Comparison of ENCODE assay signal across 17 mouse cellular contexts in genomic region chr11:100006624-100007023, GRCm38 (mm10). TPM values are rescaled to one million over a fixed set of nuclear protein-coding genes. Genes with fewer than 3 reads are reported as not detected.
A peak's percentile ranks its signal among the peaks of the same experiment; 100 is the strongest.
DNase-seq lines count a peak whose midpoint lies in the region; ATAC-seq and TF ChIP-seq lines count a peak whose summit lies in the region.
"Had no signal": no experiment of that assay in that cellular context is flagged by ENCODE, and none has a peak within 500 bp of the region (broad histone marks: within the 10 kb centered on the region; RNA-seq: fewer than 3 reads in every experiment).

No protein-coding gene starts in this region.

- no peaks in the 10 kb centered on the region for H3K9me3 ChIP-seq in forebrain, postnatal 0 days (ENCODE audit: low read length)
- no peaks in the 10 kb centered on the region; the same call in 1 of the 2 replicates for H3K9me3 ChIP-seq in forebrain, embryonic 11.5 days (ENCODE audit: control insufficient read depth, low read length)
- no peaks in the 10 kb centered on the region for H3K9me3 ChIP-seq in liver, embryonic 14.5 days (ENCODE audit: control insufficient read depth, low read length)
- H3K9me3 ChIP-seq in liver, embryonic 12.5 days (replicated peaks): no peaks in the 10 kb centered on the region
- H3K9me3 ChIP-seq in ES-Bruce4 (replicated peaks; ENCODE audit: control insufficient read depth, insufficient read depth, low read length, poor library complexity, severe bottlenecking): no peaks in the 10 kb centered on the region
- H3K9me3 ChIP-seq: liver, embryonic 13.5 days; midbrain, embryonic 10.5 days had no signal

- no peak overlapping the region for H3K9ac ChIP-seq in forebrain, postnatal 0 days
- H3K9ac ChIP-seq in forebrain, embryonic 11.5 days (ENCODE audit: low read length): no peak overlapping the region
- no peak overlapping the region for H3K9ac ChIP-seq in liver, embryonic 14.5 days (replicated peaks)
- no peak overlapping the region for H3K9ac ChIP-seq in liver, embryonic 12.5 days
- H3K9ac ChIP-seq in ES-Bruce4 (ENCODE audit: low read depth, poor library complexity, severe bottlenecking): no peak overlapping the region
- H3K9ac ChIP-seq: liver, embryonic 13.5 days had no signal

- no peak for DNase-seq in forebrain, postnatal 0 days
- no peak for DNase-seq in forebrain, embryonic 11.5 days (ENCODE audit: low spot score)
- DNase-seq in liver, embryonic 14.5 days (ENCODE audit: low read depth in 3 of 3, low spot score in 3 of 3): no peak
- peak; percentile 8 for DNase-seq in naive thymus-derived CD4-positive, alpha-beta T cell, adult 2 months (ENCODE audit: low read depth)
- no peak for DNase-seq in gastrocnemius, postnatal 4 days (ENCODE audit: low spot score in 2 of 2)
- DNase-seq: adrenal gland, postnatal 25 days; kidney, adult 18-20 months; liver, embryonic 13.5 days; thymus, postnatal 36 days had no signal

- no peak for TF ChIP-seq EP300 in liver, embryonic 14.5 days (IDR thresholded peaks at IDR 0.05; ENCODE audit: low read depth)
- TF ChIP-seq EP300 in ES-Bruce4 (IDR thresholded peaks at IDR 0.05; ENCODE audit: insufficient read depth, low read depth, low read length): no peak

- no peak for ATAC-seq in forebrain, postnatal 0 days
- ATAC-seq in forebrain, embryonic 11.5 days (replicated peaks; ENCODE audit: low FRiP score): no peak
- ATAC-seq in liver, embryonic 14.5 days (ENCODE audit: insufficient read depth): no peak
- no peak for ATAC-seq in liver, embryonic 12.5 days
- ATAC-seq in monocyte, adult 5-6 weeks (replicated peaks; ENCODE audit: insufficient number of reproducible peaks, low FRiP score, low TSS enrichment, poor library complexity, severe bottlenecking): no peak

- H3K4me3 ChIP-seq in forebrain, postnatal 0 days (ENCODE audit: low read depth, low read length): no peak overlapping the region
- H3K4me3 ChIP-seq in forebrain, embryonic 11.5 days (ENCODE audit: low read depth, low read length): no peak overlapping the region
- no peak overlapping the region for H3K4me3 ChIP-seq in liver, embryonic 14.5 days (ENCODE audit: insufficient read depth in 1 of 2, low read depth in 2 of 2, low read length in 2 of 2)
- no peak overlapping the region for H3K4me3 ChIP-seq in liver, embryonic 12.5 days
- H3K4me3 ChIP-seq in ES-Bruce4 (ENCODE audit: low read depth, low read length): no peak overlapping the region
- H3K4me3 ChIP-seq: liver, embryonic 13.5 days; midbrain, embryonic 10.5 days had no signal

- H3K4me2 ChIP-seq in forebrain, postnatal 0 days (ENCODE audit: low read depth): no peak overlapping the region
- H3K4me2 ChIP-seq in forebrain, embryonic 11.5 days (ENCODE audit: low read depth, low read length, severe bottlenecking): no peak overlapping the region
- no peak overlapping the region for H3K4me2 ChIP-seq in liver, embryonic 14.5 days (ENCODE audit: low read depth)
- no peak overlapping the region for H3K4me2 ChIP-seq in liver, embryonic 12.5 days
- H3K4me2 ChIP-seq: liver, embryonic 13.5 days had no signal

- peak; percentile 36 for TF ChIP-seq CTCF in forebrain, postnatal 0 days (IDR thresholded peaks at IDR 0.05; ENCODE audit: low read depth)
- TF ChIP-seq CTCF in liver, embryonic 14.5 days (IDR thresholded peaks at IDR 0.05; ENCODE audit: low read depth): peak; percentile 61
- peak; percentile 15 for TF ChIP-seq CTCF in ES-Bruce4 (IDR thresholded peaks at IDR 0.05; ENCODE audit: low read depth, low read length)

- H3K27ac ChIP-seq in forebrain, postnatal 0 days (ENCODE audit: low read depth, low read length): no peak overlapping the region
- H3K27ac ChIP-seq in forebrain, embryonic 11.5 days (ENCODE audit: low read depth, low read length): no peak overlapping the region
- H3K27ac ChIP-seq in liver, embryonic 14.5 days: no peak overlapping the region
- H3K27ac ChIP-seq in liver, embryonic 12.5 days: no peak overlapping the region
- H3K27ac ChIP-seq in ES-Bruce4 (ENCODE audit: insufficient read depth, low read length): no peak overlapping the region
- H3K27ac ChIP-seq: liver, embryonic 13.5 days; midbrain, embryonic 10.5 days had no signal

- H3K36me3 ChIP-seq in forebrain, postnatal 0 days (ENCODE audit: insufficient read depth): no peaks in the 10 kb centered on the region
- no peaks in the 10 kb centered on the region for H3K36me3 ChIP-seq in forebrain, embryonic 11.5 days (ENCODE audit: control insufficient read depth, insufficient read depth, low read length)
- no peaks in the 10 kb centered on the region for H3K36me3 ChIP-seq in liver, embryonic 14.5 days (replicated peaks; ENCODE audit: control insufficient read depth, insufficient read depth, low read depth)
- H3K36me3 ChIP-seq in liver, embryonic 12.5 days: no peaks in the 10 kb centered on the region
- no peaks in the 10 kb centered on the region for H3K36me3 ChIP-seq in ES-Bruce4 (ENCODE audit: control insufficient read depth, insufficient read depth, low read length, poor library complexity, severe bottlenecking)
- H3K36me3 ChIP-seq: liver, embryonic 13.5 days; midbrain, embryonic 10.5 days had no signal

- H3K27me3 ChIP-seq in forebrain, postnatal 0 days (ENCODE audit: insufficient read depth, low read length): no peaks in the 10 kb centered on the region
- H3K27me3 ChIP-seq in forebrain, embryonic 11.5 days (ENCODE audit: control insufficient read depth, insufficient read depth, low read length): no peaks in the 10 kb centered on the region
- H3K27me3 ChIP-seq in liver, embryonic 14.5 days (ENCODE audit: control insufficient read depth, insufficient read depth, low read length): no peaks in the 10 kb centered on the region
- no peaks in the 10 kb centered on the region for H3K27me3 ChIP-seq in liver, embryonic 12.5 days (replicated peaks)
- H3K27me3 ChIP-seq in ES-Bruce4 (ENCODE audit: control insufficient read depth, insufficient read depth, low read length, poor library complexity, severe bottlenecking): no peaks in the 10 kb centered on the region
- H3K27me3 ChIP-seq: liver, embryonic 13.5 days had no signal

- 60% methylated on average over 3 of the region's 3 CpGs for WGBS in forebrain, postnatal 0 days
- 49% methylated on average over 3 of the region's 3 CpGs for WGBS in forebrain, embryonic 11.5 days
- WGBS in liver, embryonic 14.5 days (ENCODE audit: insufficient replicate concordance): 39% methylated on average over 3 of the region's 3 CpGs
- WGBS in liver, embryonic 12.5 days (ENCODE audit: insufficient replicate concordance): 48% methylated on average over 3 of the region's 3 CpGs

- TF ChIP-seq POLR2A in ES-Bruce4 (IDR thresholded peaks at IDR 0.05; ENCODE audit: insufficient read depth, low read length): no peak

- H3K4me1 ChIP-seq in forebrain, postnatal 0 days (ENCODE audit: insufficient read depth): no peaks in the 10 kb centered on the region
- no peaks in the 10 kb centered on the region for H3K4me1 ChIP-seq in forebrain, embryonic 11.5 days (replicated peaks; ENCODE audit: control insufficient read depth, insufficient read depth, low read length)
- H3K4me1 ChIP-seq in liver, embryonic 14.5 days (replicated peaks; ENCODE audit: control insufficient read depth in 2 of 2, insufficient read depth in 2 of 2, low read length in 1 of 2): no peaks in the 10 kb centered on the region
- no peaks in the 10 kb centered on the region for H3K4me1 ChIP-seq in liver, embryonic 12.5 days
- H3K4me1 ChIP-seq in ES-Bruce4 (ENCODE audit: control insufficient read depth, insufficient read depth, low read length): no peaks in the 10 kb centered on the region
- H3K4me1 ChIP-seq: liver, embryonic 13.5 days; midbrain, embryonic 10.5 days had no signal

RNA-seq across cellular contexts. Expression of gene Krt33a, which starts 9.4 kb away (rescaled TPM):
- 0.15 TPM in 1 of 2 replicates, not detected in the other for total RNA-seq in forebrain, postnatal 0 days (2014; rRNA removed)
- polyA plus RNA-seq in forebrain, postnatal 0 days (2015; fragmentation: Nextera tagmentation; extraction: Ambion mirVana): not detected in 2 replicates
- not detected in 2 replicates for polyA plus RNA-seq in forebrain, embryonic 11.5 days (2014; fragmentation: Nextera tagmentation; extraction: Ambion mirVana)
- not detected in 2 replicates for polyA plus RNA-seq in liver, embryonic 14.5 days (2012; rRNA removed)
- polyA plus RNA-seq in liver, embryonic 14.5 days (2014; fragmentation: Nextera tagmentation; extraction: Ambion mirVana): not detected in 2 replicates
- polyA plus RNA-seq in liver, embryonic 12.5 days (2016; fragmentation: Nextera tagmentation; extraction: Ambion mirVana): not detected in 2 replicates
- not detected in 2 replicates for polyA plus RNA-seq in ES-Bruce4 (2011; ENCODE audit: insufficient read depth, insufficient read length, low read depth, missing spikeins)
- total RNA-seq in gastrocnemius, postnatal 4 days (2021): not detected
- total RNA-seq in monocyte, adult 5-6 weeks (2017): not detected in 3 replicates
- total RNA-seq: adrenal gland, postnatal 25 days; layer of hippocampus, postnatal 25 days; neutrophil, adult 5-6 weeks had no signal
- polyA plus RNA-seq: heart, embryonic 16.5 days; liver, embryonic 13.5 days; midbrain, embryonic 10.5 days had no signal

RNA-seq across cellular contexts. Expression of gene Krtap17-1, which starts 12.8 kb away (rescaled TPM):
- not detected in 2 replicates for total RNA-seq in forebrain, postnatal 0 days (2014; rRNA removed)
- 0.26 and 0.98 TPM in 2 replicates for polyA plus RNA-seq in forebrain, postnatal 0 days (2015; fragmentation: Nextera tagmentation; extraction: Ambion mirVana)
- polyA plus RNA-seq in forebrain, embryonic 11.5 days (2014; fragmentation: Nextera tagmentation; extraction: Ambion mirVana): not detected in 2 replicates
- not detected in 2 replicates for polyA plus RNA-seq in liver, embryonic 14.5 days (2012; rRNA removed)
- not detected in 2 replicates for polyA plus RNA-seq in liver, embryonic 14.5 days (2014; fragmentation: Nextera tagmentation; extraction: Ambion mirVana)
- not detected in 2 replicates for polyA plus RNA-seq in liver, embryonic 12.5 days (2016; fragmentation: Nextera tagmentation; extraction: Ambion mirVana)
- not detected in 2 replicates for polyA plus RNA-seq in ES-Bruce4 (2011; ENCODE audit: insufficient read depth, insufficient read length, low read depth, missing spikeins)
- not detected for total RNA-seq in gastrocnemius, postnatal 4 days (2021)
- total RNA-seq in monocyte, adult 5-6 weeks (2017): not detected in 3 replicates
- total RNA-seq: adrenal gland, postnatal 25 days; layer of hippocampus, postnatal 25 days; neutrophil, adult 5-6 weeks had no signal
- polyA plus RNA-seq: cortical plate, adult 2 months; heart, embryonic 16.5 days; liver, embryonic 13.5 days; midbrain, embryonic 10.5 days had no signal

RNA-seq across cellular contexts. Expression of gene Krtap16-1, which starts 20.2 kb away (rescaled TPM):
- not detected in 2 replicates for total RNA-seq in forebrain, postnatal 0 days (2014; rRNA removed)
- not detected in 2 replicates for polyA plus RNA-seq in forebrain, postnatal 0 days (2015; fragmentation: Nextera tagmentation; extraction: Ambion mirVana)
- polyA plus RNA-seq in forebrain, embryonic 11.5 days (2014; fragmentation: Nextera tagmentation; extraction: Ambion mirVana): not detected in 2 replicates
- not detected in 2 replicates for polyA plus RNA-seq in liver, embryonic 14.5 days (2012; rRNA removed)
- polyA plus RNA-seq in liver, embryonic 14.5 days (2014; fragmentation: Nextera tagmentation; extraction: Ambion mirVana): not detected in 2 replicates
- polyA plus RNA-seq in liver, embryonic 12.5 days (2016; fragmentation: Nextera tagmentation; extraction: Ambion mirVana): not detected in 2 replicates
- not detected in 2 replicates for polyA plus RNA-seq in ES-Bruce4 (2011; ENCODE audit: insufficient read depth, insufficient read length, low read depth, missing spikeins)
- total RNA-seq in gastrocnemius, postnatal 4 days (2021): not detected
- not detected in 3 replicates for total RNA-seq in monocyte, adult 5-6 weeks (2017)
- total RNA-seq: adrenal gland, postnatal 25 days; layer of hippocampus, postnatal 25 days; neutrophil, adult 5-6 weeks had no signal
- polyA plus RNA-seq: cortical plate, adult 2 months; heart, embryonic 16.5 days; liver, embryonic 13.5 days; midbrain, embryonic 10.5 days had no signal

RNA-seq across cellular contexts. Expression of gene Krt33b, which starts 23.0 kb away (rescaled TPM):
- not detected in 2 replicates for total RNA-seq in forebrain, postnatal 0 days (2014; rRNA removed)
- polyA plus RNA-seq in forebrain, postnatal 0 days (2015; fragmentation: Nextera tagmentation; extraction: Ambion mirVana): not detected in 2 replicates
- not detected in 2 replicates for polyA plus RNA-seq in forebrain, embryonic 11.5 days (2014; fragmentation: Nextera tagmentation; extraction: Ambion mirVana)
- polyA plus RNA-seq in liver, embryonic 14.5 days (2012; rRNA removed): not detected in 2 replicates
- polyA plus RNA-seq in liver, embryonic 14.5 days (2014; fragmentation: Nextera tagmentation; extraction: Ambion mirVana): not detected in 2 replicates
- polyA plus RNA-seq in liver, embryonic 12.5 days (2016; fragmentation: Nextera tagmentation; extraction: Ambion mirVana): not detected in 2 replicates
- polyA plus RNA-seq in ES-Bruce4 (2011; ENCODE audit: insufficient read depth, insufficient read length, low read depth, missing spikeins): not detected in 2 replicates
- total RNA-seq in gastrocnemius, postnatal 4 days (2021): under 1 TPM in 1 of 2 experiments, not detected in 1; 0.22 TPM
- total RNA-seq in monocyte, adult 5-6 weeks (2017): not detected in 3 replicates
- total RNA-seq: adrenal gland, postnatal 25 days; layer of hippocampus, postnatal 25 days; neutrophil, adult 5-6 weeks had no signal
- polyA plus RNA-seq: cortical plate, adult 2 months; heart, embryonic 16.5 days; liver, embryonic 13.5 days; midbrain, embryonic 10.5 days had no signal

RNA-seq across cellular contexts. Expression of gene Krtap29-1, which starts 27.8 kb away (rescaled TPM):
- not detected in 2 replicates for total RNA-seq in forebrain, postnatal 0 days (2014; rRNA removed)
- polyA plus RNA-seq in forebrain, postnatal 0 days (2015; fragmentation: Nextera tagmentation; extraction: Ambion mirVana): not detected in 2 replicates
- polyA plus RNA-seq in forebrain, embryonic 11.5 days (2014; fragmentation: Nextera tagmentation; extraction: Ambion mirVana): not detected in 2 replicates
- not detected in 2 replicates for polyA plus RNA-seq in liver, embryonic 14.5 days (2012; rRNA removed)
- not detected in 2 replicates for polyA plus RNA-seq in liver, embryonic 14.5 days (2014; fragmentation: Nextera tagmentation; extraction: Ambion mirVana)
- polyA plus RNA-seq in liver, embryonic 12.5 days (2016; fragmentation: Nextera tagmentation; extraction: Ambion mirVana): not detected in 2 replicates
- not detected in 2 replicates for polyA plus RNA-seq in ES-Bruce4 (2011; ENCODE audit: insufficient read depth, insufficient read length, low read depth, missing spikeins)
- not detected for total RNA-seq in gastrocnemius, postnatal 4 days (2021)
- total RNA-seq in monocyte, adult 5-6 weeks (2017): not detected in 3 replicates
- total RNA-seq: adrenal gland, postnatal 25 days; layer of hippocampus, postnatal 25 days; neutrophil, adult 5-6 weeks had no signal
- polyA plus RNA-seq: cortical plate, adult 2 months; heart, embryonic 16.5 days; liver, embryonic 13.5 days; midbrain, embryonic 10.5 days had no signal
